Mouse (Mus musculus) liver, embryonic 12.5 days (tissue): ENCODE measurements at regions not wholly inside any gene's neighbourhood (a gene's known extent, or its start where the extent isn't known, plus 50 kb on each side); places are given as distances from the start of the nearest gene placed in this dataset.

ENCODE experiments used
- ATAC-seq: fragments of 200-750 bp; cut with Nextera tagmentation; 2 replicates; pipeline ENCODE4 v1.8.0; 2017; ENCODE audit warnings: moderate number of reproducible peaks, mild to moderate bottlenecking, moderate library complexity
- H3K27ac ChIP-seq: fragments of 300-500 bp; sonication (generic); 2 replicates; pipeline ENCODE4 v1.5.1; 2016; ENCODE audit warnings: mild to moderate bottlenecking
- H3K27me3 ChIP-seq: fragments of 300-500 bp; sonication (generic); replicated peaks from 2 replicates; pipeline ENCODE4 v1.6.1; 2016; ENCODE audit warnings: mild to moderate bottlenecking, moderate library complexity
- H3K36me3 ChIP-seq: fragments of 300-500 bp; sonication (generic); 2 replicates; pipeline ENCODE4 v1.6.1; 2016; ENCODE audit warnings: mild to moderate bottlenecking, moderate library complexity
- H3K4me1 ChIP-seq: fragments of 300-500 bp; sonication (generic); 2 replicates; pipeline ENCODE4 v1.6.1; 2016
- H3K4me2 ChIP-seq: fragments of 300-500 bp; sonication (generic); 2 replicates; pipeline ENCODE4 v1.6.1; 2016; ENCODE audit warnings: mild to moderate bottlenecking, moderate library complexity
- H3K4me3 ChIP-seq: fragments of 300-500 bp; sonication (generic); 2 replicates; pipeline ENCODE4 v1.5.1; 2016; ENCODE audit warnings: mild to moderate bottlenecking, moderate library complexity
- H3K9ac ChIP-seq: fragments of 300-500 bp; sonication (generic); 2 replicates; pipeline ENCODE4 v1.6.1; 2016; ENCODE audit warnings: mild to moderate bottlenecking, moderate library complexity
- H3K9me3 ChIP-seq: fragments of 300-500 bp; sonication (generic); replicated peaks from 2 replicates; pipeline ENCODE4 v1.6.1; 2016; ENCODE audit warnings: mild to moderate bottlenecking, moderate library complexity
- WGBS: fragments of 180-500 bp; shearing (Covaris S2); methylation state at CpG from one replicate; pipeline ENCODE4 v1.1.7; 2016; ENCODE audit not compliant: insufficient replicate concordance; 5-methylcytosine and 5-hydroxymethylcytosine counted together

DNA sequence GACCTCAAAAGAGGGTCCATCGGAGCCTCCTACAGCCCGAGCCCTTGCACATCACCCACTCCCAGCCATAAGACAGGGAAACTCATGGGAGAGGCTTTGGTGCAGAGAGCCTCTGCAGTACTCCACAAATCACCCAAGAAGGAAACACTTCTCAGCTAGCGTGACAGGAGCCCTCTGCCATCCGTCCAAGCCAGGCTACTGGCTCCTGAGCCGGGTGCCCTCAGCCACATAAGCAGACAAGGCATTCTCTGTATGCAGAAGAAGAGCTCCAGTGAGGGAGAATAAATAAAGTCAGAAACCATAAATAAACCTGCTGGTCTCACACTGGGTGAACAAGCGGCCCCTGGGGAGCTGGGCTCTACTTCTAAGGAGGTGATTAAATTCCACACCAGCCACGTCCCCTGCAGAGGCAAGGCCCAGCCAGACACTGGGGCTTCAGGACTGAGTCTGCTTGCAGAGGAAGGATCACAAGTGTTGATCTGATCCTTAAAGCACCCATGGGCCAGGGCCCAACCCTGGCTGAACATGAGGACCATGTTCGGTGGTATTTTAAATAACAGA is 243.0 kb upstream of the Mocs1 start:
- no peak overlapping the region for H3K9ac ChIP-seq
- H3K4me1 ChIP-seq: no peaks in the 10 kb centered on the region
- no peak overlapping the region for H3K4me2 ChIP-seq
- no peak for ATAC-seq
- H3K27me3 ChIP-seq: peaks cover 5% of the 10 kb centered on the region; the same call in 1 of the 2 replicates
- no peak overlapping the region for H3K27ac ChIP-seq
- WGBS: 42% methylated on average over 8 of the region's 8 CpGs
- no peaks in the 10 kb centered on the region for H3K9me3 ChIP-seq
- no peaks in the 10 kb centered on the region for H3K36me3 ChIP-seq
- H3K4me3 ChIP-seq: no peak overlapping the region

DNA sequence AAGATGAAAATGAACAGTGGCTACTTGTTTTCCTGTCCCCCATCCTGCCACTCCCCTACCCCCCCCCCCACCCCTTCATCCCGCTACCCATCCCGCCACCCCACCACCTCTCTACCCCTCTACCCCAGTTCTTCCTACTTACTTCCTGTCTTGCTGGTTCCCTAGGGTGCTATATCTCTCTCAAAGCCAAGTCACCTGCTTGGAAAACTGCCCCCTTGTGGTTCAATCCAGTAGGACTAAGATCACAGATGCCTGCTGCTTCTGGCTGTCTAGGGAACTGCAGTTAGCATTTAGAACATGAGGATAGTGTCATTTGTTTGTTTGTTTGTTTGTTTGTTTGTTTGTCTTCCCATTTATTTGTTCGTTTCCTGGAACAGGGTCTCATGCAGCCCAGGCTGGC is 238.4 kb upstream of the Mocs1 start:
- Histone ChIP-seq H3K4me2 (no peak overlapping the region), H3K4me3 (no peak overlapping the region), H3K9me3 (peaks cover 10% of the 10 kb centered on the region), H3K9ac (no peak overlapping the region), H3K4me1 (no peaks in the 10 kb centered on the region), H3K27ac (no peak overlapping the region), H3K27me3 (peaks cover 5% of the 10 kb centered on the region; the same call in 1 of the 2 replicates), H3K36me3 (no peaks in the 10 kb centered on the region)
- WGBS: 34% methylated on average over 3 of the region's 3 CpGs
- ATAC-seq: no peak

DNA sequence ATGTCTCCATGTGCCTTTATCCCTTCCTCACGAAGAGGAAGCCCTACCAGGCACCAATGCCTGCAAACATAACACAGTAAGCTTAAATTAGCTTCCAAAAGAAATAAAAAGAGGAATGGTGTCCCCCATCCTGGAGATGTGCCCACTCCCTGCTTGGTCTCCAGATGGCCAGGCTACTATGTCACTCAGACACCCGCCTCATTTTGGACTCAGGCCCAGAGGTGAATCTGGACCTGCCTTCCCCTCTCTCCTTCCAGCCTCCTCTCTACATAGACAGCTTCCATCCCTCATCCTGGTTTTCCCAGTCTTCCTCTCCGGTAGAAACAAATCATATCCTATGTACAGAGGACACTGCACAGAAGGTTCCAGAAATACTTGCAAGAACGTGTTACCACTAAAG is 237.8 kb upstream of the Mocs1 start:
- Histone ChIP-seq H3K4me1 (no peaks in the 10 kb centered on the region), H3K27ac (no peak overlapping the region), H3K4me3 (no peak overlapping the region), H3K36me3 (no peaks in the 10 kb centered on the region), H3K4me2 (no peak overlapping the region), H3K9me3 (peaks cover 15% of the 10 kb centered on the region), H3K27me3 (0 out of 2 replicates have a peak, but pooled peaks cover under 1% of the 10 kb centered on the region), H3K9ac (no peak overlapping the region)
- ATAC-seq: no peak
- WGBS: 57% methylated on average over 4 of the region's 4 CpGs

DNA sequence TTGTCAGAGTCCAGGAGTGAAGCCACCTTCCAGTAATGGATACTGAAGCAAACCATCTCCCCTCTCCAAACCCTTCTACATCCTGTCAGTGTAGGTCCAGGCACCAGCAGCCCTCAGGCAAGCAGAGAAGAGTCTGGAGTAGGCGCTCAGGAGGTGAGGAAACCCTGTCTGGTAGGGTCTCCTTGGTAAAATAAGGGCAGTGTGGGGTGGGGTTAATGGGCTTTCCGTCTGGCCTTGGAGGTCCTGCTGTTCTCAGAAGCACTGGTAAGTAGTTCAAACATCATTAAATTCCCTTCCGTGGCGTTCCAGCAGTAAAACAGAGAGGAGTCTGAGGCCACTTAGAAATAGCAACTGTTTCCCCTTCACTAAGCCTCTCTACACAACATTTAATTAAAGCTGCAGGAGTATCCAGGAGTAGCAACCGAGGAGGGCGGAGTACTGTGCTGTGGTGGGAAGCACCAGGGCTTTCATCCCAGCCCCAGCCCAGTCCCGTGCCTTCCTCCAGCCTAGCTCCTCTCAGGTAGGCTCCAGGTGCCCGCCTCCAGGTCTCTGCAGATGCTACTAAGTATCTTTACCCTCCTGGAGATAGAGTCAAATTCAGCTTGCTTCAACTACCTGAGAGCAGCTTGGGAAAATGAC is 232.0 kb upstream of the Mocs1 start:
- Histone ChIP-seq H3K27me3 (no peaks in the 10 kb centered on the region), H3K4me3 (no peak overlapping the region), H3K4me2 (no peak overlapping the region), H3K9ac (no peak overlapping the region), H3K9me3 (peaks cover 20% of the 10 kb centered on the region), H3K4me1 (no peaks in the 10 kb centered on the region), H3K27ac (no peak overlapping the region), H3K36me3 (no peaks in the 10 kb centered on the region)
- ATAC-seq: no peak
- 62% methylated on average over 8 of the region's 8 CpGs for WGBS

DNA sequence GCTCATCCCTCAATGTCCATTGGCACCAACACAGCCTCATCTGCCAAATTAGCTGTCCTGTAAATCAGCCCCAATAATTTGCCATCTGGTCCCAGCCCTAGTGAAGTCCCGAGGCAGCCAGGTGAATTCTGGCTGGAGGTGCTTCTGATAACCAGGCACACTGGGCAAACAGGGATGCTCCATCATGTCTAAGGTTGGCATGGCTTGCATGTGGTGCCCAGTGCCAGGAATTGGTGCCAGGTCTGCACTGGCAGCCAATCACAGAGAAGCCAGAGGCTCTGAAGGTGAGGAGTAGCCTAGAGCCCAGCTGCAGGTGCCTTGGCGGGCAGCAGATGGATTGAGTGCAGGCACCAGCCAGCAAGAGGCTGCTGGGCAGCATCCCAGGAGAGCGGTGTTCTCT is 226.7 kb upstream of the Mocs1 start:
- Histone ChIP-seq H3K4me1 (no peaks in the 10 kb centered on the region), H3K36me3 (no peaks in the 10 kb centered on the region), H3K4me3 (no peak overlapping the region), H3K9ac (no peak overlapping the region), H3K4me2 (no peak overlapping the region), H3K27ac (no peak overlapping the region), H3K27me3 (no peaks in the 10 kb centered on the region), H3K9me3 (0 out of 2 replicates have a peak, but pooled peaks cover 5% of the 10 kb centered on the region)
- 65% methylated on average over 3 of the region's 3 CpGs for WGBS
- no peak for ATAC-seq

DNA sequence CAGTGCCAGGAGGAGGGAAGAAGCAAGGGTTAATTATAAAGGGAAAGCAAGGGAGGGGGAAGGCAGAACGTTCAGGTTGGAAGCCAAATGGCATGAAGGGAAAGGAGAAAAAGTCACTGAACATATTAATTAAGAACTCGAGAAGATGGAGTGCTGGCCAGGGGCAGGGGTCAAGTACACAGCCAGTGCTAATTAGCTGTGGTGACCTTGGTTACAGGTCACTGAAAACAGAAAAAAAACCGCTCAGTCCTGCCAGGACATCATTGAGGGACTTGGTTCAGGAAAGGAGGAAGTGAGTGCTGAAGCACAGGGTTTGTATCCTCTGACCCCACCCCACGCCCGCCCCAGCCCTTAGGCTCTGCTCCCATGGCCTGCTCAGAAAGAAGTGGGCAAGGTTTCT is 223.1 kb upstream of the Mocs1 start:
- no peak overlapping the region for H3K9ac ChIP-seq
- H3K4me2 ChIP-seq: no peak overlapping the region
- 0 out of 2 replicates have a peak, but pooled peaks cover 5% of the 10 kb centered on the region for H3K9me3 ChIP-seq
- 21% methylated on average over 5 of the region's 5 CpGs for WGBS
- no peaks in the 10 kb centered on the region for H3K4me1 ChIP-seq
- no peak overlapping the region for H3K4me3 ChIP-seq
- no peaks in the 10 kb centered on the region for H3K27me3 ChIP-seq
- no peak overlapping the region for H3K27ac ChIP-seq
- no peaks in the 10 kb centered on the region for H3K36me3 ChIP-seq
- ATAC-seq: no peak

DNA sequence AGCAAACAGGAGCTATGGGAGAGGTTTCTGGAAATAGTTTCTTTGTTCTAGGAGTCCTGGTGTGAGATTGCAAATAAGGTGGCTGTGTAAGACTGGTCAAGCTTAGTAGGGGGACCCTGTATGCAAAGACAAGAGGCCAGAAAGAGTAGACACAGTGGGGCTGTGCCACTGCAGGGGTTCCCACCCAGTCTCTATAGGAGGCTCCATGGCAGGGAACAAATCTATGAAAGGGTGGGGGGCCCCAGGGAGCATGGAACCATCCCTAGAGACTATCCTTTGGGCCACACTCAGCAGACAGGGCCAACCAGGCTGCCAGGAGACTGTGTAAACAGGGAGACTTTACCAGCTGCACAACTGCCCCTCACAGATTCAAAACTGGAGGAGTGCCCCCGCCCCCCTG is 222.6 kb upstream of the Mocs1 start:
- no peak overlapping the region for H3K4me3 ChIP-seq
- no peak overlapping the region for H3K4me2 ChIP-seq
- no peaks in the 10 kb centered on the region for H3K4me1 ChIP-seq
- H3K9ac ChIP-seq: no peak overlapping the region
- H3K36me3 ChIP-seq: no peaks in the 10 kb centered on the region
- no peaks in the 10 kb centered on the region for H3K9me3 ChIP-seq
- H3K27ac ChIP-seq: no peak overlapping the region
- no peaks in the 10 kb centered on the region for H3K27me3 ChIP-seq
- 31% methylated on average over 1 of the region's 1 CpGs for WGBS
- ATAC-seq: no peak

DNA sequence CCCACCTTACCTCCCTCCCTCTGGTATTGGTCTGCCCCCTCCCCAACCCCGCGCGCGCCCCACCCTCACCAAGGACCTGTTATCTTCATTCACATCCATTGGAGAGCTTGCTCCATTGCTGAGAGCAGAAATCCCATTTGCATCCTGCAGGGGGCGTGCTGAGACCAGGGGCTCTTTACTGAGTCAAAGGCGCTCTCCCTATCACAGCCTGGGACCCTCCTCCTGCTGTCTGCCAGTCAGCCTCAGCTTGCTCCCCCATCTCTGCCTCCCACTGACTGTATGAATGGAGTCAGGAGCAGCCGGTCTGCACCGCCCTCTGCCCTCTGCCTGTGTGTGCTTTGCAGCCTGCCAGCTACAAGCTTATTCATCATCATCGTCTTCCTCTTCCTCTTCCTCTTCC is 221.5 kb upstream of the Mocs1 start:
- no peak overlapping the region for H3K27ac ChIP-seq
- H3K9ac ChIP-seq: no peak overlapping the region
- H3K4me1 ChIP-seq: no peaks in the 10 kb centered on the region
- H3K27me3 ChIP-seq: no peaks in the 10 kb centered on the region
- no peak for ATAC-seq
- WGBS: 42% methylated on average over 9 of the region's 9 CpGs
- no peaks in the 10 kb centered on the region for H3K36me3 ChIP-seq
- no peak overlapping the region for H3K4me3 ChIP-seq
- H3K4me2 ChIP-seq: no peak overlapping the region
- H3K9me3 ChIP-seq: no peaks in the 10 kb centered on the region

DNA sequence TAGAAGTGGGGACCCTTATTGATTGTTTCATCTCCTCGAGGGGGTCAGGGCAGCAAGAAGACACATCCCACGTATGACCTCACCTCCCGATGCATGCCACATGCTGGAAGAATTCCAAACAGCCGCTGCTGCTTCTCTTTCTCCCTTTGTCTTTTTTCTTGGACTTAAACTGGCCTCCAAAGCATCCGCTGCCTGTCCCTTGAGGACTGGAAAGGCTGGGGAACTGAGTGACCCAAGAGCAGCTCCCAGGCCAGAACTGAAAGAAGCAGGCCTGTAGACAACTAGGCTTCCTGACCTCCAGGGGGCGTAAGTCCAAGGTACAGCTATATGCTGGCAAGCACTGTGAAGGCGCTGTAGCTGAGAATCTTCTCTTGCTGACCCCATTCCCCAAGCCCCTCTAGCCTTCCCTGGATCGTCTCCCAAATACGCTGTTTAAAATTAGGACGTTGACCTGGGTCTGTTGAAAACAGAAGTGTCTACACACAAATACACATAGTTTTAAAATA is 219.8 kb upstream of the Mocs1 start:
- Histone ChIP-seq H3K4me2 (no peak overlapping the region), H3K36me3 (no peaks in the 10 kb centered on the region), H3K9ac (no peak overlapping the region), H3K9me3 (no peaks in the 10 kb centered on the region), H3K27ac (no peak overlapping the region), H3K27me3 (no peaks in the 10 kb centered on the region), H3K4me3 (no peak overlapping the region), H3K4me1 (no peaks in the 10 kb centered on the region)
- 63% methylated on average over 10 of the region's 10 CpGs for WGBS
- ATAC-seq: no peak

DNA sequence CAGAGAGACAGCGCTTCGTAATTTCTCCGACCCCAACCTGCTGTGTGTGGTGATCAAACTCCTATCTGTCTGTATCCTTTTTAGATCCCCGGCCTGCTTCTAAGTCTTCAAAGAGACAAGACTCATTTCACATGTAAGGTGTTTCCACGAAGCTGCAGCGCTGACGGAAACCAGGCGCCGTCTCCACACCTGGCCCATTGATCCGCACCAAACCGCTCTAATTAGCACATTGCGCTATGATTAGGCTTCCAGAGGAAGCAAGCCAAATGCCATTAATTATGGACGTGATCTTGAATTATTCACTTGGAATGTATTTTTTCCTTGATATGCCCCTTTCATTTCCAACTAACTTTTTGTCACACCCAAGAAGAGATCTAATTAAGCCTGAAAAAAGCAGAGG is 215.2 kb upstream of the Mocs1 start:
- ATAC-seq: no peak
- H3K9ac ChIP-seq: no peak overlapping the region
- no peak overlapping the region for H3K27ac ChIP-seq
- H3K4me3 ChIP-seq: no peak overlapping the region
- no peaks in the 10 kb centered on the region for H3K9me3 ChIP-seq
- H3K36me3 ChIP-seq: no peaks in the 10 kb centered on the region
- WGBS: 77% methylated on average over 13 of the region's 13 CpGs
- H3K27me3 ChIP-seq: no peaks in the 10 kb centered on the region
- H3K4me2 ChIP-seq: no peak overlapping the region
- no peaks in the 10 kb centered on the region for H3K4me1 ChIP-seq

DNA sequence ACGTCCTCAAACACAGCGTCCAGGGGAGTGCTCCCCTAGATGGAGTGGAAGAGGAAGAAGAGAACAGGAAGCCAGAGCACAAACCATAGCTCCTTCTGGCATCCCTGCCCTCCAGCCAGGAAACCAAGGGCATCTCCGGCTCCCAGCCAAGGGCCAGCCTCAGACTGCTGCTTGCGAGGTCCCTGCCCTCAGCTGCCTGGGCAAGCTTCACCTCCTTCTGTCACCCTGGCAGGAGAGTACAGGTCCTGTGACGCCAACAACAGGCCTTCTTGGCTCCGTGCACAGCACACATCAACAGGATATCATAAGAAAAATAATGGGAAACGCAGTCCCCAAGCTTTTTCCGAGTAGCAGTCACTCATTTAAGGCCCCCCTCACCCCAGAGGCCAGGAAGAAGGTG is 212.9 kb upstream of the Mocs1 start:
- 0 out of 2 replicates have a peak, but pooled peaks cover 3% of the 10 kb centered on the region for H3K9me3 ChIP-seq
- no peak for ATAC-seq
- H3K4me1 ChIP-seq: no peaks in the 10 kb centered on the region
- no peak overlapping the region for H3K9ac ChIP-seq
- H3K27ac ChIP-seq: no peak overlapping the region
- H3K4me3 ChIP-seq: no peak overlapping the region
- H3K4me2 ChIP-seq: no peak overlapping the region
- H3K36me3 ChIP-seq: no peaks in the 10 kb centered on the region
- no peaks in the 10 kb centered on the region for H3K27me3 ChIP-seq
- WGBS: 48% methylated on average over 8 of the region's 8 CpGs

DNA sequence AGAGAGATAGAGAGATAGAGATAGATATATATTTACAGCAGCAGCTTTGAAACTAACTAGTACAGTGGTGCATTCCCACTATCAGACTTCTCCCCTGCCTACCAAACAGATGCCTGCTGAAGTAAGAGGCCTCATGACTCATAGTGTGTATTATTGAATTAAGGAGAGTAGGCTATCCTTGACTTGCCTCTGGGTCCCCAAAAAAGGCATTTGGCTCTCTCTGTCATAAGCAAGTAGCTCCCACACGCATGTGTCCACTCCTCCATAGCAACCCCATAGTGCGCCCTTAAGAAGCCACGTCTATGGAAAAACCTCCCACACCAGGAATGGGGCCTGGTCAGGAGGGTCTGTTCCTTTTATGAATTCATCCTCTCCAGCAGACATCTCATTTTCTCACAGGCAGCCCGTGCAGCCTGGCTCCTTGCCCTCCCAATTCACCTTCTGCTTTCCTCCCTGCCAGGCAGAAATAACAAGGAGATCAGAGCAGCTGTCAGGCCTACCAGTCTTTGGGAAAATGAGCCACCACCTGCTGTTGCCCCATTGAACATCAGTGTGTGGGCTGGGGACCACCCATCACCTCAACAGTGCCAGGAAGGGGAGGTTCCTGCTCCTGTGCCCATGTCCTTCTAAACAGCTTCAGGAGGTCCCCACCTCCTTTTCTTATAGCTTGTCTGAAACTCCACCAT is 208.5 kb upstream of the Mocs1 start:
- no peaks in the 10 kb centered on the region for H3K4me1 ChIP-seq
- H3K4me3 ChIP-seq: no peak overlapping the region
- no peak overlapping the region for H3K9ac ChIP-seq
- no peaks in the 10 kb centered on the region for H3K27me3 ChIP-seq
- H3K36me3 ChIP-seq: no peaks in the 10 kb centered on the region
- ATAC-seq: no peak
- 0 out of 2 replicates have a peak, but pooled peaks cover 3% of the 10 kb centered on the region for H3K9me3 ChIP-seq
- no peak overlapping the region for H3K4me2 ChIP-seq
- no peak overlapping the region for H3K27ac ChIP-seq
- 69% methylated on average over 4 of the region's 4 CpGs for WGBS
